Mouse (Mus musculus): ENCODE measurements around the gene Pmp22.

Gene Pmp22

GRCm38 (mm10) chr11:63128784-63129183 lies at the start of gene Pmp22:
Pmp22 (plus strand) TSS chr11:63128982.
- ATAC-seq (ENCODE audit: low TSS enrichment) = no peak

- ATAC-seq (ENCODE audit: low TSS enrichment) = no peak
These were observed 44.2 kb upstream of the Pmp22 start for GRCm38 (mm10) chr11:63084536-63084935.

DNA sequence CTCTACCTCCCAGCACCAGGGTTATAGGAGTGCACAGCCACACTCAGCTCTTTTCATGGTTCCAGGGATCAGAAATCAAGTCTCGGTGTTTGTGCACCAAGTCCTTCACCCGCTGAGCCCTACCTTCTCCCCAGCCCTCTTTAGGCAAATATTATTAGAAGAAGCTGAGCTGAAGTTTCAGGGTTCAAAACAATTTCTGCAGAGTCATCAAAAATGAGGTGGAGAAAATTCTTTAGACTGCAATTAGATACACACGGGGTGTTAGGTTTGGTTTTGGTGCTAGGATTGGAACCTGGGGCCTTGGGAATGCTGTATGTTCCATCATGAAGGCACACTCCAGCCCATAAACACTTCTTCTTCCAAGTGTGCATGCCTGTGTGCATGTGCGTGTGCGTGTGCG lies 40.1 kb upstream of the Pmp22 start:
- no peak for ATAC-seq (ENCODE audit: low TSS enrichment)

- ATAC-seq (ENCODE audit: low TSS enrichment) = no peak
These were observed 38.6 kb upstream of the Pmp22 start for GRCm38 (mm10) chr11:63090210-63090609.

DNA sequence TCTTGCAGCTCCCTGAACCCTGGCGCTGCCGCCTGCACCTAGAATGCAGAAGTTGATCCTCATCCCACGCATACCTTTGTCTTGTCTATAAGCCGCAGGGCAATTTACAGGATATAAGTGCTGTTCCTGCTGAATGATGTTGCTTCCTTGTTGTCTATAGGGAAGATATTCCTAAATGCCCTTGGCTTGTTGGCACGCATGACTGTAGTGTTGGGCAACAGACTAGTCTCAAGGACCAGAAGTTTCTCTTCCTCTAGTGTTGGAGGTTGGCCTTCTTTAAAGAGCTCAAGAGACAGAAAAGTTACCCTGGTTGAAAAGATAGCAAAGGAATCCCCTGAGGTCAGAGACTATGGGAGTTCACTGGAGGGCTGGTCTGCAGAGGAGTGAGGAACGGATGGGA lies 37.8 kb upstream of the Pmp22 start:
- ATAC-seq (ENCODE audit: low TSS enrichment) = no peak

- ATAC-seq (ENCODE audit: low TSS enrichment) = no peak
These were observed 36.5 kb upstream of the Pmp22 start for GRCm38 (mm10) chr11:63092271-63092670.

DNA sequence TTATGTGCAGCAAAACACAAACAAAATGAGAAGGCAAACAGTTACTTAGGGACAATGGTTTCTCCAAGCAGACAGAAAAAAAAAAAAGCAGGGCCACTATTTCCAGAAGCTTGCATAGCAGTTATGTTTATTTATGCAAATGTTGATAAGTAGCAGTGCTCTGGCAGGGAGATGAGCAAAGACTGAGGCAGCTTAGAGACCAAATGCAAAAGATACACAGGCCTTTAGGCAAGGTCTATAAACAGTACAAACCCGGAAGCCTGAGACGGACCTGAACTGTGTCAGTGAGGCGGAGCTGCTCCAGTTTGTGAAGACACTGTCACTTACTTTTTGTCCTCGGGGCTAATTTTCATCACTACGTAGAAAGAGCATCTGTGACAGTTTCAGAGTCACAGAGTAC lies 35.2 kb upstream of the Pmp22 start:
- ATAC-seq (ENCODE audit: low TSS enrichment) = no peak

DNA sequence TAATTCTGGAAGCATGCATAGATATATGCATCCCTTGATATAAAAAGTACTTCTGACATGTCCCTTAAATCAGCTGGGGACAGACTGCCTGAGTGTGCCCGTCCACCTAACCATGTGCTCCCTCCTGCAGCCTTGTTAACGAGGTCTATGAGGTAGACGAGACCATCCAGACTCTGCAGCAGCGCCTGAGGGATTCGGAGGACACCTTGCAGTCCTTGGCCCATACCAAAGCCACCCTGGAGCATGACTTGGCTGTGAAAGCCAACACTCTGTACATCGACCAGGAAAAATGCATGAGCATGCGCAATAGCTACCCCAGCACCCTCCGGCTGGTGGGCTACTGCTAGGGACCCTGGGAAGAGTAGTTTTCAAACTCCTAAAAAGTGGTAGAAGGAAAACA lies 34.3 kb upstream of the Pmp22 start:
- no peak for ATAC-seq (ENCODE audit: low TSS enrichment)

DNA sequence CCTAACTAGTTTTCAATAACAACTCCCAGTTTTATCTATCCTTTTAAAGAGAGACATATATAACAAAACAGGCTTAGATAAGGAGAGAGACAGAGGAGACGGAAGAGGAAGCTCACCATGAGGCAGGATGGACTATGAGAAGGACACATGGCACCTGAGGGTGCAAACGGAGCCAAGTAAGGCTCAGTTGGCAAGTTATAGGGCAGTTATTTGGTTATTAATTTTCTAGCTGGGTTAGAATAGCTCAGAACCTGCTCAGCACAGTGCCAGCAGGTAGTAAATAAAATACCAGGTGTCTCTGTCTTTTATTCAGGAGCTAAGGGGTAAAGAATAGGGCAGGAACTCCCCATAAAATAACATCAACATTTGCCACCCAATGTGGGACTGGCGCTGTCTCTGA lies 30.8 kb upstream of the Pmp22 start:
- ATAC-seq (ENCODE audit: low TSS enrichment) = no peak

- no peak for ATAC-seq (ENCODE audit: low TSS enrichment)
These were observed 29.4 kb upstream of the Pmp22 start for GRCm38 (mm10) chr11:63099390-63099789.

- ATAC-seq (ENCODE audit: low TSS enrichment) = peak; percentile 20; the same call in 1 of the 2 replicates
These were observed 25.5 kb upstream of the Pmp22 start for GRCm38 (mm10) chr11:63103256-63103655.

DNA sequence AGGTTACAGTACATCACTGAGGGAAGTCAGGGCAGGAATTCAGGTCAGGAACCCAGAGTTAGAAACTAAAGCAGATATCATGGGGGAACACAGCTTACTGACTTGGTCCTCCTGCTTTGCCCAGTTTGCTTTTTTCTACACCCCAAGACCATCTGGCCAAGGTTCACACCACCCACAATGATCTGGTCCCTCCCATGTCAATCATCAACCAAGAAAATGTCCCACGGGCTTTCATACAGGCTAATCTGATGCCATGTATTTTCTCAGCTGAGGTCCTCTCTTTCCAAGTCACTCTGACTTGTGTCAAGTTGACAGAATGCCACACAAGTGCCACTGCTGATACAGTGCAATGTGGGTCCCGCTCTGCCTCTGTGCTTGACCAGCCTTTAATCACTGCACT lies 24.8 kb upstream of the Pmp22 start:
- no peak for ATAC-seq (ENCODE audit: low TSS enrichment)

- ATAC-seq (ENCODE audit: low TSS enrichment) = no peak
These were observed 19.5 kb upstream of the Pmp22 start for GRCm38 (mm10) chr11:63109230-63109775.

- no peak for ATAC-seq (ENCODE audit: low TSS enrichment)
These were observed 18.5 kb upstream of the Pmp22 start for GRCm38 (mm10) chr11:63110329-63110728.

- ATAC-seq (ENCODE audit: low TSS enrichment) = no peak
These were observed 13.8 kb upstream of the Pmp22 start for GRCm38 (mm10) chr11:63114807-63115641.

- ATAC-seq (ENCODE audit: low TSS enrichment) = no peak
These were observed 12.1 kb upstream of the Pmp22 start for GRCm38 (mm10) chr11:63116652-63117051.

GRCm38 (mm10) chr11:63117266-63117665 lies 11.5 kb upstream of the Pmp22 start:
- ATAC-seq (ENCODE audit: low TSS enrichment) = no peak

DNA sequence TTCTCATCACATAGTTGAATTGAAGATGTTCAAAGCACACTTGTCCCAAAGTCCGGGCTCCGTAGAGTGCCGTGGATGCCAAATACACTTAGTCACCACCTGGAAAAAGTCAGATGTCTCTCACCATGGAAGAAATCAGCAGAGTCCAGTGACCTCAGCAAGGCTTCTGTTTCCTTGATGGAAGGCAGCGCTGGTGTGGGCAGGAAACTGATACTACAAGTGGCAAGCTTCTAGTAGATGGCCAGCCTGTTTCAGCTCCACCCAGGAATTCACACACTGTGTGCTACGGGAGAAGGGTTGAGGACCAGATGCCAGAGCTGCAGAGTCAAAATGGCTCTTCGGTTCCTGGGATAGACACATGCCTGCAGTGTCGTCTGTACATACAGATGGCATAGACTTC lies 9.0 kb upstream of the Pmp22 start:
- ATAC-seq (ENCODE audit: low TSS enrichment) = no peak

- no peak for ATAC-seq (ENCODE audit: low TSS enrichment)
These were observed 6.5 kb upstream of the Pmp22 start for GRCm38 (mm10) chr11:63122249-63122648.

GRCm38 (mm10) chr11:63122776-63123350 lies 5.9 kb upstream of the Pmp22 start:
- no peak for ATAC-seq (ENCODE audit: low TSS enrichment)

DNA sequence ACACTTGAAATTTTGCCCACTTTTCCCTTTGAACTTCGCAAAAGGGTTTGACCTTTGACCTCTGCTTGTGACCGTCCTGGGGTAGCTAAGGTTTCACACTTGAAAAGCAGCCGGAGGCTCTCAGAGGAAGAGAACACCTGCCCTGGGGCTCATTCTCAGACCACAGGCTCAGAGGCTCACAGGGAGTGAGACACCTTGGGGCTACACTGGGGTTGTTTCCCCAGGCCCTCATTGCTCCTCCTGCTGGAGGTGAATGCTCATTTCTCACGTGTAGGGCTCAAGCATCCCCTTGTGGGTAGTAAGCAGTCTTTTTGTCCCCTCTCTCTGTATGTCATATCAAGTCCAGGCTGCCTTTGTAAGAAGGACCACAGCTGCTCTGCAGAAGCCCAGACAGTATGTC lies 4.5 kb upstream of the Pmp22 start:
- ATAC-seq (ENCODE audit: low TSS enrichment) = no peak

GRCm38 (mm10) chr11:63125832-63126456 lies 2.8 kb upstream of the Pmp22 start:
- ATAC-seq (ENCODE audit: low TSS enrichment) = no peak

- no peak for ATAC-seq (ENCODE audit: low TSS enrichment)
These were observed 1.8 kb upstream of the Pmp22 start for GRCm38 (mm10) chr11:63126976-63127375.
